Mouse (Mus musculus) MEL (cell line): ENCODE data around the gene Mrpl1.

Source experiments
- CTCF ChIP-seq, 3 experiments: IDR thresholded peaks in 2 of 3; conservative IDR thresholded peaks in 1 of 3; 2 replicates each; pipeline ENCODE4 v1.5.1; 2011 to 2012; ENCODE audit warnings: low read length in 3 of 3, low read depth in 2 of 3, mild to moderate bottlenecking in 2 of 3, improper control_type of control experiment in 1 of 3, inconsistent platforms in 1 of 3, mixed read lengths in 1 of 3, moderate library complexity in 1 of 3; ENCODE audit not compliant: control insufficient read depth in 1 of 3, insufficient read depth in 1 of 3, poor library complexity in 1 of 3, severe bottlenecking in 1 of 3
- EP300 ChIP-seq, 2 experiments: IDR thresholded peaks; 2 replicates each; pipeline ENCODE4 v1.6.1; 2011; ENCODE audit warnings: improper control_type of control experiment in 2 of 2, low read length in 2 of 2, low read depth in 1 of 2, mild to moderate bottlenecking in 1 of 2
- HCFC1 ChIP-seq: IDR thresholded peaks from 2 replicates; pipeline ENCODE4 v1.6.1; 2012; ENCODE audit warnings: low read depth, mild to moderate bottlenecking, inconsistent platforms, low read length, improper control_type of control experiment, moderate library complexity

DNA sequence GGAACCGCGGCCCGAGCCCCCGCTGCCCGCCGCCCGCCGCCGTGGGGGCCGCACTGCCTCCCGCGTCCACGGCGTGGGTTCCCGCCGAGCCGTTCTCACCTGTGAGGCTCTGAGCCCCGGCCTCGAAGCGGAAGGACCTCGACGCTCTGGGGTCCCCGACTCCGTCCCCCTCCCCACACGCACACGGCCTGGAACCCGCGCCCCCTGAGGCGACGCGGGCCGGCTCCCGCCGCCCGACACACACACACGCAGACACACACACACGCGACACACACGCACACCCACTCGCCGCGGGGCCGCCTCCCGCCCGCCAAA lies 48.1 kb upstream of the Mrpl1 start:
- TF ChIP-seq CTCF (IDR thresholded peaks at IDR 0.05 in 2 of 3, conservative IDR thresholded peaks at IDR 0.05 in 1 of 3; ENCODE audit: control insufficient read depth in 1 of 3, insufficient read depth in 1 of 3, low read depth in 2 of 3, low read length in 3 of 3, poor library complexity in 1 of 3, severe bottlenecking in 1 of 3) (no peak), EP300 (IDR thresholded peaks at IDR 0.05; ENCODE audit: low read depth in 1 of 2, low read length in 2 of 2) (no peak), HCFC1 (no peak)
